Mouse (Mus musculus) heart, postnatal 36 days (tissue): Measurements from ENCODE around the gene Gm49325. TPM values are rescaled to one million over a fixed set of nuclear protein-coding genes. Genes with fewer than 3 reads are reported as not detected.

ENCODE experiments used
- DNase-seq, 2 experiments: peaks; one replicate each; pipeline ENCODE4 v3.0.0; 2021 to 2022
- intact Hi-C: fragments of 180-260 bp; cut with DNase I; formaldehyde crosslinking; loops from one replicate; pipeline ENCODE4 v1.15.1; 2025
- total RNA-seq, 2 experiments: library from RNA; stranded (reverse); gene quantifications; 2 replicates each; pipeline ENCODE4 v1.2.3; 2021

The Gm49325 gene
- total RNA-seq, result 10 to 100 TPM; 10.6 to 17.6 TPM

GRCm38 (mm10) chr10:77605908-77606826 lies at the start of gene Gm49325, which contains the start of gene Sumo3:
Gene Gm49325, plus strand, starts transcription at chr10:77606197.
Gene Sumo3, plus strand, starts transcription at chr10:77606097.
- DNase-seq, result peak; percentile 99
- intact Hi-C loops, result loop anchor here (10.0 kb wide), 1 partner anchor 191 kb away; the partner anchor contains the start of gene Adarb1

GRCm38 (mm10) chr10:77556631-77557030 lies 49.4 kb upstream of the Gm49325 start:
- intact Hi-C loops, result no loop called here
- DNase-seq, result no peak

- DNase-seq, result no peak
- intact Hi-C loops, result no loop called here
These were observed 48.4 kb upstream of the Gm49325 start for GRCm38 (mm10) chr10:77557641-77558040.

GRCm38 (mm10) chr10:77560090-77560489 lies 45.9 kb upstream of the Gm49325 start:
- DNase-seq, result no peak
- intact Hi-C loops, result loop anchor here (10.0 kb wide), 1 partner anchor 415 kb away; no protein-coding TSS in a partner anchor

- DNase-seq, result no peak
- intact Hi-C loops, result loop anchor here (10.0 kb wide), 1 partner anchor 416 kb away; no protein-coding TSS in a partner anchor
These were observed 45.2 kb upstream of the Gm49325 start for GRCm38 (mm10) chr10:77560830-77561229.

GRCm38 (mm10) chr10:77561508-77561907 lies 44.5 kb upstream of the Gm49325 start:
- intact Hi-C loops, result loop anchor here (10.0 kb wide), 1 partner anchor 417 kb away; no protein-coding TSS in a partner anchor
- no peak for DNase-seq

- intact Hi-C loops, result loop anchor here (5.0 to 10.0 kb wide), 2 partner anchors 283 to 420 kb away; no protein-coding TSS in a partner anchor
- no peak for DNase-seq
These were observed 41.0 kb upstream of the Gm49325 start for GRCm38 (mm10) chr10:77565005-77565404.

- intact Hi-C loops, result loop anchor here (1.0 to 10.0 kb wide), 3 partner anchors 49 to 422 kb away; no protein-coding TSS in a partner anchor
These were observed 39.3 kb upstream of the Gm49325 start for GRCm38 (mm10) chr10:77566651-77567050.

GRCm38 (mm10) chr10:77569481-77569880 lies 36.5 kb upstream of the Gm49325 start:
- no peak for DNase-seq
- intact Hi-C loops, result loop anchor here (5.0 to 10.0 kb wide), 2 partner anchors 287 to 425 kb away; no protein-coding TSS in a partner anchor

More at GRCm38 (mm10) chr10:77566651-77567050, 39.3 kb upstream of the Gm49325 start:
- DNase-seq, result peak; percentile 87 to 94

GRCm38 (mm10) chr10:77569973-77570658 lies 35.9 kb upstream of the Gm49325 start:
- no peak for DNase-seq
- intact Hi-C loops, result loop anchor here (5.0 to 10.0 kb wide), 2 partner anchors 288 to 425 kb away; no protein-coding TSS in a partner anchor

- intact Hi-C loops, result no loop called here
- no peak for DNase-seq
These were observed 33.8 kb upstream of the Gm49325 start for GRCm38 (mm10) chr10:77572225-77572624.

GRCm38 (mm10) chr10:77573162-77573561 lies 32.8 kb upstream of the Gm49325 start:
- intact Hi-C loops, result no loop called here
- DNase-seq, result no peak

GRCm38 (mm10) chr10:77580027-77580920 lies 25.7 kb upstream of the Gm49325 start:
- DNase-seq, result no peak
- intact Hi-C loops, result loop anchor here (5.0 kb wide), 2 partner anchors 42 to 163 kb away; partner anchors contain the start of genes Adarb1 and Ube2g2

- intact Hi-C loops, result loop anchor here (5.0 kb wide), 2 partner anchors 41 to 164 kb away; partner anchors contain the start of genes Adarb1 and Ube2g2
- no peak for DNase-seq
These were observed 25.0 kb upstream of the Gm49325 start for GRCm38 (mm10) chr10:77581023-77581407.

- intact Hi-C loops, result loop anchor here (5.0 kb wide), 2 partner anchors 41 to 164 kb away; partner anchors contain the start of genes Adarb1 and Ube2g2
- DNase-seq, result peak; percentile 94 to 97
These were observed 24.4 kb upstream of the Gm49325 start, which contains the start of gene Pttg1ip for GRCm38 (mm10) chr10:77581408-77582284. Gene Pttg1ip, plus strand, starts transcription at chr10:77581720.

GRCm38 (mm10) chr10:77582285-77582618 lies 23.7 kb upstream of the Gm49325 start:
- intact Hi-C loops, result loop anchor here (5.0 kb wide), 2 partner anchors 40 to 165 kb away; partner anchors contain the start of genes Adarb1 and Ube2g2
- no peak for DNase-seq

- DNase-seq, result peak; percentile 39 to 45
- intact Hi-C loops, result loop anchor here (5.0 kb wide), 2 partner anchors 38 to 167 kb away; partner anchors contain the start of genes Adarb1 and Ube2g2
These were observed 22.1 kb upstream of the Gm49325 start for GRCm38 (mm10) chr10:77583795-77584422.

- no peak for DNase-seq
- intact Hi-C loops, result no loop called here
These were observed 19.4 kb upstream of the Gm49325 start for GRCm38 (mm10) chr10:77586637-77587036.
